Mouse (Mus musculus): ENCODE measurements at regions not wholly inside any gene's neighbourhood (a gene's known extent, or its start where the extent isn't known, plus 50 kb on each side); places are given as distances from the start of the nearest gene placed in this dataset. TPM values are rescaled to one million over a fixed set of nuclear protein-coding genes. Genes with fewer than 3 reads are reported as not detected.

GRCm38 (mm10) chr1:82150219-82151128 lies 82.4 kb upstream of the Gm9747 start:
- Histone ChIP-seq H3K4me1 (peaks cover 7% of the 10 kb centered on the region; the same call in 1 of the 2 replicates), H3K27ac (0 out of 2 replicates have a peak overlapping the region, but pooled peaks have one; percentile 23), H3K27me3 (ENCODE audit: insufficient read depth, poor library complexity, severe bottlenecking) (no peaks in the 10 kb centered on the region; the same call in 1 of the 2 replicates), H3K36me3 (no peaks in the 10 kb centered on the region), H3K9me3 (no peaks in the 10 kb centered on the region), H3K4me3 (no peak overlapping the region)
- 69% methylated on average over 13 of the region's 13 CpGs for WGBS
- peak; percentile 86 for DNase-seq (ENCODE audit: low spot score)

GRCm38 (mm10) chr1:82155961-82156360 lies 77.0 kb upstream of the Gm9747 start:
- no peaks in the 10 kb centered on the region for H3K36me3 ChIP-seq
- H3K4me3 ChIP-seq: no peak overlapping the region
- no peaks in the 10 kb centered on the region for H3K9me3 ChIP-seq
- no peaks in the 10 kb centered on the region for H3K27me3 ChIP-seq (ENCODE audit: insufficient read depth, poor library complexity, severe bottlenecking)
- H3K27ac ChIP-seq: no peak overlapping the region
- no peak for DNase-seq (ENCODE audit: low spot score)
- peaks cover under 1% of the 10 kb centered on the region; the same call in 1 of the 2 replicates for H3K4me1 ChIP-seq

GRCm38 (mm10) chr1:82157013-82157412 lies 75.9 kb upstream of the Gm9747 start:
- 78% methylated on average over 1 of the region's 1 CpGs for WGBS
- Histone ChIP-seq H3K27me3 (ENCODE audit: insufficient read depth, poor library complexity, severe bottlenecking) (no peaks in the 10 kb centered on the region), H3K27ac (no peak overlapping the region), H3K4me1 (no peaks in the 10 kb centered on the region), H3K9me3 (no peaks in the 10 kb centered on the region), H3K36me3 (no peaks in the 10 kb centered on the region), H3K4me3 (no peak overlapping the region)
- DNase-seq (ENCODE audit: low spot score): no peak

GRCm38 (mm10) chr1:82158466-82158865 lies 74.4 kb upstream of the Gm9747 start:
- no peaks in the 10 kb centered on the region for H3K9me3 ChIP-seq
- DNase-seq (ENCODE audit: low spot score): no peak
- WGBS: 77% methylated on average over 3 of the region's 3 CpGs
- no peaks in the 10 kb centered on the region for H3K4me1 ChIP-seq
- no peak overlapping the region for H3K4me3 ChIP-seq
- H3K27ac ChIP-seq: no peak overlapping the region
- H3K27me3 ChIP-seq (ENCODE audit: insufficient read depth, poor library complexity, severe bottlenecking): no peaks in the 10 kb centered on the region
- H3K36me3 ChIP-seq: no peaks in the 10 kb centered on the region

GRCm38 (mm10) chr1:82159201-82159600 lies 73.7 kb upstream of the Gm9747 start:
- no peak for DNase-seq (ENCODE audit: low spot score)
- no peak overlapping the region for H3K4me3 ChIP-seq
- WGBS: 91% methylated on average over 3 of the region's 3 CpGs
- H3K36me3 ChIP-seq: no peaks in the 10 kb centered on the region
- H3K9me3 ChIP-seq: no peaks in the 10 kb centered on the region
- H3K27ac ChIP-seq: no peak overlapping the region
- no peaks in the 10 kb centered on the region for H3K4me1 ChIP-seq
- no peaks in the 10 kb centered on the region for H3K27me3 ChIP-seq (ENCODE audit: insufficient read depth, poor library complexity, severe bottlenecking)

- Histone ChIP-seq H3K36me3 (no peaks in the 10 kb centered on the region), H3K4me3 (no peak overlapping the region), H3K9me3 (no peaks in the 10 kb centered on the region), H3K4me1 (no peaks in the 10 kb centered on the region), H3K27ac (no peak overlapping the region), H3K27me3 (ENCODE audit: insufficient read depth, poor library complexity, severe bottlenecking) (no peaks in the 10 kb centered on the region)
- DNase-seq (ENCODE audit: low spot score): no peak
- 84% methylated on average over 6 of the region's 6 CpGs for WGBS
These were observed 70.0 kb upstream of the Gm9747 start for GRCm38 (mm10) chr1:82162926-82163325.

- Histone ChIP-seq H3K4me3 (no peak overlapping the region), H3K27ac (no peak overlapping the region), H3K27me3 (ENCODE audit: insufficient read depth, poor library complexity, severe bottlenecking) (no peaks in the 10 kb centered on the region), H3K4me1 (no peaks in the 10 kb centered on the region), H3K9me3 (no peaks in the 10 kb centered on the region), H3K36me3 (no peaks in the 10 kb centered on the region)
- DNase-seq (ENCODE audit: low spot score): no peak
- WGBS: 47% methylated on average over 4 of the region's 4 CpGs
These were observed 64.8 kb upstream of the Gm9747 start for GRCm38 (mm10) chr1:82168158-82168557.

- Histone ChIP-seq H3K4me1 (no peaks in the 10 kb centered on the region), H3K36me3 (no peaks in the 10 kb centered on the region), H3K4me3 (no peak overlapping the region), H3K9me3 (no peaks in the 10 kb centered on the region), H3K27me3 (ENCODE audit: insufficient read depth, poor library complexity, severe bottlenecking) (no peaks in the 10 kb centered on the region), H3K27ac (no peak overlapping the region)
- WGBS: 93% methylated on average over 2 of the region's 2 CpGs
- no peak for DNase-seq (ENCODE audit: low spot score)
These were observed 64.0 kb upstream of the Gm9747 start for GRCm38 (mm10) chr1:82168949-82169348.

- Histone ChIP-seq H3K27me3 (ENCODE audit: insufficient read depth, poor library complexity, severe bottlenecking) (no peaks in the 10 kb centered on the region), H3K4me3 (no peak overlapping the region), H3K4me1 (peaks cover 9% of the 10 kb centered on the region; the same call in 1 of the 2 replicates), H3K36me3 (no peaks in the 10 kb centered on the region), H3K27ac (no peak overlapping the region), H3K9me3 (no peaks in the 10 kb centered on the region)
- DNase-seq (ENCODE audit: low spot score): no peak
- WGBS: 58% methylated on average over 1 of the region's 1 CpGs
These were observed 52.5 kb upstream of the Gm9747 start for GRCm38 (mm10) chr1:82180427-82180826.

Small RNA genes in the stretch of these regions (microRNA-seq; reads per million reads assigned to microRNA genes)
- gene Mir6344: not detected

All from heart, embryonic 10.5 days (tissue).